Mouse (Mus musculus): ENCODE measurements around the gene Rmnd5a.

DNA sequence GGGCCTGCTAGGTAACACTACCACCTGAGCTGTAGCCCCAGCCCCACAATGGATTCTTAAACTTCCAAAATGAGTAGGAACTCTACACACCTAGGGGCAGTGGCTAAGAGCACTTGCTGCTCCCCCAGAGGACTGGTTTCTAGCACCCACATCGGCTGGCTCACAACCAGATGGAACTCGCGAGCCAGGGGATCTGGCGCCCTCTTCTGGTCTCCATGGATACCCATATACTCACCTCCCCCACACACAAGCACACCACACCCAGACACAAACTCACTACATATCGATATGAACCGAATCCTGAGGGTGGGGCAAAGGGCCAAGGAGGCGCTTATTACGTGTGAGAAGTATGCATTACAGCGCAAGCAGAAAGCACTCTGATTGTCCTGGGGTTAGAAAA is 92.4 kb downstream of the Rmnd5a start:
- TF ChIP-seq TAL1 (IDR thresholded peaks at IDR 0.05; ENCODE audit: low read length) (no peak), GATA1 (IDR thresholded peaks at IDR 0.05; ENCODE audit: low read length) (no peak)

All from erythroblast, embryonic 14.5 days (primary cell).